Mouse (Mus musculus) thymus, postnatal 14 days (tissue): ENCODE measurements at regions not wholly inside any gene's neighbourhood (a gene's known extent, or its start where the extent isn't known, plus 50 kb on each side); places are given as distances from the start of the nearest gene placed in this dataset.

Source experiments
- DNase-seq: peaks from one replicate; pipeline ENCODE4 v3.0.0; 2021

DNA sequence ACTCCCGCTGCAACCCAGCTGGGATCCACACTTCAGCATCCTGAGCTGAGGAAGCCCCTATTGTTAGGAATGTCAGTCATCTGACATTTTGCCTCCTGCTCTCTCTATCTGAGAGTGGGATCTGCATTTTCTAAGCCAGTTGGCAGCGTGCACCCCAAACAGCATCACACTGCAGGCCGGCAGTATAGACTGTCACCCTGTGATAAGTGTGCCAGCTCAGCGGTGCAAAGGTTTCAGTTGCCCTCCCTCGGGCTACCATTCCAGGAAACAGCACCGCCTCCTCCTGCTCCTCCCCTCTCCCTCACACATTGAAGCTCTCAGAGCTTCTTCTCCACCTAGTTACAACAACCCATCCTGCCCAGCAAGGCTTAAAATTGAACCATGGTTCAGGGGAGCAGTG lies 194.5 kb downstream of the Lmo4 start:
- DNase-seq = peak; percentile 6

DNA sequence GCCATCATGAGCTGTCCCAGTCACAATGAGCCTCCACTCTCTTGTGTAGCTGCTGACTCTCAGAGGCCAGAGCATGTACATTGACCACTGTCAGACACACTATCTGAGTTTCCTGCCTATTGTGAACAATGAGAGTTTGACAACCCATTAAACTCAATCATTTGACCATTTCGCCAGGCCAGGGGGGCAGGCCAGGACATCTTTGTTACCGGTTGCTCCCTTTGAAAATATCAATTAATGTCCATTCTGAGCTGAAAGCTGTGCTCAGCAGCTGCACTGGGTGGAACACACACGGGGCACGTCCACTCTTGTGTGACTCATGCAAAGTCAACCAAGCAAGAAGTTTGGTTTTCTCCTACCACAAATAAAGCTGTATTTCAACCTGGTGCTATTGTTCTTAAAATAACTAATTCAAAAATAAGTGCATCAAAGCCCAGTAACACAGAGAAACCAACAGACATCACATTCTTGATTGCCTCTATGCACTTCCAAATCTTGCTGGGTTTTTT lies 197.9 kb downstream of the Lmo4 start:
- no peak for DNase-seq

DNA sequence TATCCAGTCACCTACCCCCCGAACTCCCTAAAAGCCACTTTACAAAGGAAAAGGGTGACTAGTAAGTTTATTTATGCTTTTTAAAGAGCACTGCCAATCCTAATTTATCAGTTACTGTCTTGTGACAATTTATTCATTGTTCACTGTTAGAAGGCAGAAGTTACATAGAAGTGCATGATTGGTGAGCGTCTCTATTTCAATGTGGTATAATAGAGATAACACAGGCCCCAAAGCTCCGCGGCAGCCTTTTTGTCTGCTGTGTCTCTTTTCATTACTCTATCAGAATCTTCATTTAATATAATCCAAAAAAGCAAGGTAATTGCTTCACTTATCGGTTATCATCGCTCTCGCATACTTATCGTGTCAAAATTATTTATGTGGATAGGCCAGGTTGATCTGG lies 207.1 kb downstream of the Lmo4 start:
- no peak for DNase-seq

DNA sequence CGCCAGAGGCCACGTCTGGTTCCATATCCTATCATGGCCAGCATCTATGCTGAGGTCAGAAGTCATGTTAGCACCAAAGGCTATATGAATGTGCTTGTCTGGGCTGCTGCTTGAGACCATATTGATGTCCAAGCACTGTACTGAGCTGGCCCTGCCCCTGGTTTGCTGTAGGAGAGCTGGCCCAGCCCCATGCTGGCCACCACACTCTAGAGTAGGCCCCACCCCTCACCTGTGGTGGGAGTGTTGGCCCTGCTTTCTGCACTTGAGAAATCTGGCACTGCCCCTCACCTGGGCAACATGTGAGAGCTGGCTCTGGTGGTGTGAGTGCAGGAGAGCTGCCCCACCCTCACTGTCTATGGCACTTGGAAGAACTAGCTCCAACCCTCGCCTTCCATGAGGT lies 210.0 kb downstream of the Lmo4 start:
- no peak for DNase-seq

DNA sequence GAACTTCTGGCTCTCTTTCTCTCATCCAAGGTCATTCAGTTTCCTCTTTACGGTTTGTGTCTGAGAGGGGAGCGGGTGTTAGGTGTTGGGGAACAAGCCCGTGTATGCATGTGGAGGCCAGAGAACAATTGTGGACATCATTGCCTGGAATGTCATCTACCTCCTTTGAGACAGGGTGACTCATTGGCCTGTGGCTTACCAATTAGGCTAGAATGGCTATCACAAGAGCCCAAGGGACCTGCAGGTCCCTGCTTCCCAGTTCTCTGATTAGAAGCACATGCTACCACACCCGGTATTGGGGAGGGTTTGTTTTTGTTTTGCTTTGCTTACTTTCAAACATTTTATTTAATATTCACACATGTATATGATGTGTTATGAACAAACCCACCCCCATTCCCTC lies 216.0 kb downstream of the Lmo4 start:
- no peak for DNase-seq

DNA sequence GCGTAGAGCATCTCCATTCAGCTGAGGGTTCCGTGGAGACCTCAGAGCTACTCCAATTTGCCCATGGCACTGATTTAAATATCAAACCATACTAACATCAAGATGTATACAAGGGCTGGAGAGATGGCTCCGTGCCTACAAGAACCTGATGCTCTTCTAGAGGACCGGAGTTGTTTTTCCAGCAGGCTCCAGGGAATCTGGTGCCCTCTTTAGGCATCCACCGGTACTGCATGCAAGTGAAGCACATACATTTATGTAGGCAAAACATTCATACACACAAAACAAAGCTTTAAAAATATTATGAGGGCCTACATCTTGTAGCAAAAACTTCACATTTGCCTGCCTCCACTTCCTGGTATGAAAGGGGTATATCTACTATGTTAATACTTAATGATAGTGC lies 217.0 kb downstream of the Lmo4 start:
- DNase-seq = peak; percentile 12

DNA sequence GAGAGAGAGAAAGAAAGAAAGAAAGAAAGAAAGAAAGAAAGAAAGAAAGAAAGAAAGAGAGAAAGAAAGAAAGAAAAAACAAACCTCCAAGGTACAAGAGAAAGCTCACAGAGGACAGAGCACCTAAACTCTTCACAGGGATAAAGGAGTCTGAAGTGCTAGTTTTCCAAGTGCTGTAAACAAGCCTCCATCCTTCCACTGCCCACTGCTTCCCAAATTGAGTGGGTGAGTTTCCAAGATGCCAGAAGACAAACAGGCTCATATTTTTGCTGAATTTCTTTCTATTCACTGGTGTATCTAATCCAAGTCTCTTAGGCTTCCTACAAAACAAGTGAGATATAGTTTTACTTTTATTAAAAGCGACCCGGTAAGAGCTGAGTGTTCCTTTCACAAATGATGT lies 218.2 kb downstream of the Lmo4 start:
- DNase-seq = no peak

DNA sequence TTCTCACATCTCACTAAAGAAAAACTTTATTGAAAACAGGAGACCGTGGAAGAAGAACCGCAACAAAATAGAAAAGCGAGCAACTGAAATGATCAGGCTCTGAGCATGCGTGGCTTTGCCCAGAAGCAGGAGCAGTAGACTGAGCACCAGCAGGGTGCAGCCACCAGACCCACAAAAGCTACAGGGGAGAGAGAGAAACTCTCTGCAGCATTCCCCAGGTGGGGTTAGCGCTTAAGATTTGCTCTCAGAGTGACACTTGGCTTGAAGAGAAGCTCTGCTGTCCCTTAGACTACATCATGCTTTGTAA lies 218.9 kb downstream of the Lmo4 start:
- no peak for DNase-seq

DNA sequence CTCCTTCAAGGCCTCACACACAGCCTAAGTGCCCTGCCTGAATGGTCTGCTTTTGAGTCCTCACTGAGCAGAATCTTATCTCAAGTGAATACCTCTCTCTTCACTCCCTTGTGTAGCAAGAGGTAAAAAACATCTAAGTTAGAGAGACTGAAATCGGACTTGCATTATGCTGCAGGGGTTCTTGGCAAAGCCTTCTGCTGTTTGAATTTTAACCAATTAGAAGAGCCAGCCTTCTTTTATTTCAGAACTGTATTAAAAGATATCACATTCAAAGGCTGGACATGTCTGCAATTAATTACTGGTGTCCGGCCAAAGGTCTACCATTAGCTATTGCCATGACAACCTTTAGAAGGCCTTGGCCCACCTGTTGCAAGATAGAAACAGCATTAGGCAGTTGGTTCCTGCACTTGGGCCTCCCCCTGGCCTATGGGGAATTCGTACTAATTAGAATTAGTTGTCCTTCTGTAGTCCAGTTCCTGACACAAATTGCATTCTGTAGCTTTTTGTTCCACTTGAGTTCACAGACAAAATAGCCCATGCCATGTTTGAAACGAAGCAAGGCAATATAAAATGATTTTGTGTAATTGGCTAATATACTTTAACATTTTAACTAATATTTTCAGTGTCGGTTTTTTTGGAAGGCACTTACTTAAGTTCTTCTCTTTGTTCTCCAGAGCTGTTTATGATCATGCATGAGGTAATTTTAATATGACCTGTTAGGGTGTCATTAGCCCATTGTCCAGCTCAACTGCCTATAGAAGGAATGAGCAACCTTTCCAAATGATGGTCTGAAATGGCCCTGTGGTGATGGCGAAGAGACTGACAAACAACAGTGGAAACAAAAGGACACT lies 219.4 kb downstream of the Lmo4 start:
- no peak for DNase-seq

DNA sequence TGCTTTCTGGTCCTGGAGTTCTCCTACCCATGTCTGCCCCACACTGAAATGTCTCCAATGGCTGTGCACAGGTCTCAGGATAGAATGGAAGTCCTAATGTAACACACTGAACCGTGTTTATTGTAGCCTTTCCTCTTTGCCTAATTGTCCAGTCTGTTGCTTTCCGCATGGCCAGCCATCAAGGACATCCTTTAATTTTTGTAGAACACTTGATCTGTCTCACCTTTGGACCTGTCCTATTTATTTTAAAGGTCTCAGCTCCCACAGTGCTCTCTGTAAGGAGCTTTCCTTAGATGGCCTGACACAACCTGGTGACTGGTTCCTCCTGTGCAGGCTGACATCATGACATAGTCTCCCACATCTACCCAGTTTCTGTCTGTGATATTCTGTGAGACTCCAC lies 226.3 kb downstream of the Lmo4 start:
- DNase-seq = no peak

DNA sequence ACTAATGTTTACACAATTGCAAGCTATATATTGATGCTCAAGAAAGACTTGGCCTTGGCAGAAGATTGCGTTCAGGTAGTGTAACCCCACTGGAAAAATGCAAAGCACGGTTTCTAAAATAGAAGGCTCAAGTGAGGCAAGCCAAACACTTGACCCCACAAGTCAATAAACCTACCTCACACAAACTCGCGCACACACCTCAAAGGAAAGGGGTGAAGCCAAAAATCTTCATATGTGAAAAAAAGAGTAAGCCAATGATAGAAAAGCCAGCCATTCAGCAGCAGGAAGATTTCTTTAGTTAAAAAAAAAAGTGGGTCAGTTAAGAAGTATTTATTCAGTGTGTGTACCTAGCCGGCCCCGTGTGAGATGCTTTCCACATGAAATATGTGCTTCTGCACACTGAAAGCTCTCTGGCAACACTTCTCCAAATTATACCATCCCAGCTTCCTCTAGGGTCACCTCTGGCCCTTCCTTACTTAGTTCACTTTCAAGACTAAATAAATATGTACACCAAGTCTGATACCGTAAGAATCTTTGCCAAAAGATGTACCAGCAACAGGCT lies 227.1 kb downstream of the Lmo4 start:
- no peak for DNase-seq

DNA sequence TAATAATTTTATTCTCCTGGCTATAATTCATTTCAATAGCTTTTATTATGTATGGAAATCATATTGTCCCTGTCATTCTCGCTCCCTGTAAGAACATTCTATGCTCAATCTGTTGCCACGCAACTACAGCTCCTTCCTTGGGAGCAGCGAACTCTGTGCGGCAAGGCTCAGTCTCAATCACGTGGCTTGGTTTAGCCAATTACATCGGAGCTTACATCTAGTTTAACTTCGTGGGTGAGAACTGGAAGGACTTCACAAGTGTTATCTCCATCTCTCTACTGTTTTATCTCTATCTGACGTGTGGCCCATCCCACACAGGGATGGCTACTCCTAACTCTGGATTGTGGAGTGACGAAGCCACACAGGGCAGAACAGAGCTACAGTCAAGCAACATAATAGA lies 231.4 kb downstream of the Lmo4 start:
- DNase-seq = no peak

DNA sequence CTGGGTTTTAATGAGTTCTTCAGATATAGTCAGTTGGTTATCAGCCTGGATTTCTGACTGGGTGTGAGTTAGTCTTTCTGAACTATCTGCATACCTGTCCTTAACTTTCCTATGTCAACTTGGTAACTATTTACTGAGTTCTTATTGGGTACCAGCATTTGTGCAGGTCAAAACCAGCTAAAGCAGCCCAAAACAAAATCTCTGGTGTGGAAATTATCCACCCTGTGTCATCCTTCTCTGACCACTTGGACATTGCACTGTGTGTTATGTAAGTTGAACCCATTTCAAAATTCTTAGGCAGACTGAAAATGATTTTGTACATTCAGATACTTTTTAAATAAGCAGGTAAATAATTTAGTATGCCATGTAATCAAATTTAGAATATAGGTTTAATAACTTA lies 232.7 kb downstream of the Lmo4 start:
- DNase-seq = no peak

DNA sequence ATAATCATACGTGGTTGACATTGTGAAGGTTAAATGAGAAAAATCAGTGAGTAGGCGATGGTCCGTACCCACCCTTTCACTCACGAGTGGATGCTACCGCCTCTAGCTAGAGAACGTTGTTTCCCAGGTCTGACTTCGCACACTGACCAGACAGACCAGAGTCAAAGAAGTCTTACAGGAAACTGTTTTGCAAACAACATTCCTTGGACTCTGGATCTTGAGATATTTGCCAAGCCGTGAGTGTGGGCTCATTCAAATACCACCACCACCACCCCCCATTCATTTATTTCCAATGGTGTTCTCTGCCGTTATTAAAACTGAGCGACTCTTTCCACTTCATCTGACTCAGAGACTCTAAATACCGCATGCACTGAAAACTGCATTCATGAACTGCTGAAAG lies 234.2 kb downstream of the Lmo4 start:
- DNase-seq = no peak

DNA sequence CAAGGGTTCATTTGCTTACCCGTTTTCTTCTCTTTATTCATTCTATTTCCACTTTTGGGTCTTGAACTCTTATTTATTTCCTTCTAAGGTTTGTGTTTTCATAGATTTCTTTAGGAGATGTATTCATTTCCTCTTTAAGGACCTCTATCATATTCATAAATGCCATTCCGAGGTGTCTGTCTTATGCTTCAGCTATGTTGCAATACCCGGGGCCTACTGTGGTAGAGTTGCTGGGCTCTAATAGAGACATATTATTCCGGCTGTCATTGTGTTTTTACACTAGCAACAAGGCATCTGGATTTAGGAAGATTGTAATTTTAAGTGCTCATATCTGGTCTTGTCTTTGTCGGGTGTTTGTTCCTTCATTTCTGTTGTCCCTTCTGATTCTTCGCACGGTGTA lies 249.5 kb downstream of the Lmo4 start:
- no peak for DNase-seq

DNA sequence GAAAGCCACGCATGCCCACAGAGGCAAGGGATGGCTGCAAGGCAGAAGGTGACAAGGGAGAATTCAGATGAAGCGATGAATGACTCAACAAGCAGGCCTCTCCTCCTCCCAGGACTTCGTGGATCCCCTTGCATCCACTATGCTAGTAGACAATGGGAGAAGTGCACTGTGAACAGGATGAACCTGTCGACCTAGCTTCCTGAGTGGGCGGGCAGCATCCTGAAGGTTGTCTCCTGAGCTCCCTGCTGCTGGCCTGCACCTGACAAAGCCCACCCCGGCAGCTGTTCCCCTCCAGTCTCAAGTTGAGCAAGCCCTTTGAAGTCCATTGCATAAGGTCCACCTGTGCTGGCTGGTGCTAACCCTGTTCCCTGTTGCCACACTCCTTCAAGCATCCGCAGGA lies 250.2 kb downstream of the Lmo4 start:
- peak; percentile 13 for DNase-seq

DNA sequence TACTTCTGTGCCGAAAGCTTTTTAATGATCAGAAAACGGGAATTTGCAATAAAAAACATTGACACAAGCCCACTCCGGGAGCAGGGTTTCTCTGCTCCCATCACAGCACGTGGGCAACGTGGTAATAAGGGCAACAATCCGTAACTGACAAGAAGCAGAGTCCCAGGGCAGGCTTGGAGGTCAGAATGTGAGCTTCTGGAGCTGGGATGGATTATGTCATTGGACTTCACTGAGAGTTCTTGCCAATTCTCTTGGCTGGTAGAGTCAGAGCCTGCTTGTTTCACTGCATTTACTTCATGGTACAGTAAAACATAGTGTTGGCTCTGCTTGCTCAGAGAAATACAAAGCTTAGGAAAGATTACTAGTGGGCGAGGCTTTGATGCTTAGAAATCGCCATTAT lies 252.7 kb downstream of the Lmo4 start:
- no peak for DNase-seq

DNA sequence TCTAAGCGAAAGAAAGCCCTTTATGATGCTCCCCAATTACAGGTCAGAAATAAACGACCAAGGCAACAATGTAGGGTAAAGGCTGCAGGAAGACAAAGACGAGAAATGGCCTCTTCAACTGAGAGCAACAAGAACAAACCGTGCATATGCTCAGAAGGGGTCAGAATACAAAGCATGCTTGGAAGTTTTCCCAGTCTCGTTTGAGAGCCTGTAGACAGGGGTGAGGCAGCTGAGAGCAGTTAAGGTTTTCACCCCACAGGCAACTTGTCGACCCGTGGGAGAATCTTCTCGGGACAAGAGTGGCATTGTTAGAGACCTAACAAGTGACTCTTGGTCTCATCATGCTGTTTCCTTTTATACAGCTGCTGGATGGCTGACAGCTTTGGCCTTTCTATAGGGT lies 255.4 kb downstream of the Lmo4 start:
- DNase-seq = no peak

DNA sequence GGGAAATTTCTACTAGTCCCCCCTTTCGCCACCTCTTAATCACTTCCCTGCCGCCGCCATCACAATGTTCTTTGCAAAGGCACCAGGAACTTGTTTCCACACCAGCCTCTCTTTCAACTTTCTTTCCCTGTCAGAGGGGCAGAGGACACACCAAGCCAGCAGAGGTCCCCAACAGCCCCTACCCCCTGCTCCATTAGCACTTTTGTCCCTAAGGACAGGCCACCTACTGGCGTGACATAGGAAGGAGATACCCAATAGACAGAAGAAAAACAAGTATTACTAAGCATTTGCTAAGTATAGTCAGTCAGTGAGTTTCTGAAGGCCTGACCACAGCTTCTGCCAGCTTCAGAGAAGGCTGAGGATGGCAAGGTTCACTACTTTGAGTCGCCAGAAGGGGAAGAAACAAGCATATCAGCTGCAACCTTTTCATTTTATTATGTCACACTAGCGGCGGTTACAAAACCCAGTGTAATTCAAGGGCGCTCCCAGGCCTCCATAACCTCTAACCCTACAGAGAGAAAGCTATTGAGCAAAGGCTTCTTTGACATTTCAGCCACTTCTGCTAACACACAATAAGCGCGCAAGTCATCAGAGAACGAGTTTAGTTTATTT lies 255.9 kb downstream of the Lmo4 start:
- no peak for DNase-seq

DNA sequence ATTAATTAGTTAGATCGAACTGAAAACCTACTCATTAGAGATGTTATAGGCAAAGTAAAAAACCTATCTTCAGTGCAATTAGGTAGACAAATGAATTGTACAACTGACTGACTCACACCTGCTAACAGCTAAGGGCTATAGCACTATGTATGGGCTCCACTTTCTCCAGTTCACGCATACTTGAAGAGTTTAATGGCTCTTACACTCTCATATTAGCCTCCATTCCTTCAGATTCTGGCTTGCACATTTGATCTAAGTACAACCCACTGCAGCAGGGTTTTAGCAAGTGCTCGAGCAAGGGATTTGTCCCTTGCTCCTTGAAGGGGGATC lies 257.1 kb downstream of the Lmo4 start:
- no peak for DNase-seq

DNA sequence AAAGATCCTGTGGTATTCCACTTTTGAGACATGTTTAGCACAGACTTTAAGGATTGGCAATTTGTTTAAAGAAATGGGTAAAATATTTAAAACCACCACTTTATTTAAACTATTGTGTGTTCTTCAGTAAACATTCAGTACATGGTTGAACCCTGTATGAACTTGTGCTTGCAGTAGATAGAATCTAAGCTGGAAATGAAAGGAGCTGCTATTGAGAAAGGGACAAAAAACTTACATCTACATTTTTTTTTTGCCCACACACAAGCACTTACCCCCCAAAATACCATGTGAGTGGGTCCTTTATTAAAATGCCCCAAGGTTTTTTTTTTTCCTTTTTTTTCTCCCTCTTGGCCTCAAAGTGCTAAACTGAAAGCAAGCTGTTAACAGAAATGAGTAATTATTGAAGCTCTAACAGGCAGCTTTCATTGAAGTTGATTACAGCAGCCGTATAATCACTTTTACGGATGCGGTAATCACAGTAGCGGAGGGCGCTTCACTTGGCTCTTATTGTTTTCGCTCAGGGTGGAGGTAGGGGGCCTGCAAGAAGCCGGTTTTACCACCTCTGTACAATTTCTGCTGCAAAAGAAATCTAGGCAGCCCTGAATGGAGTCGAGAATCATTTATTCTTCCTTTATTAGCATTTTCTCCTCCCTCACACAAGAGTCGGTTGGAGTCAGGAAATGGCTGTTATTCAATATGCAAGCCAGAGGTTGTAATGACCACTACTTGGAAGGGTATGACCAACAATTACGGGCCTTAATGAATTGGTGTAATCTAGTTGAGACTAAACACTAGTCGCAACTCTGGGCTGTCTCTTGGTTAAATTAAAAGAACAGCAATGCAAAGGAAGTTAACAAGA lies 257.7 kb downstream of the Lmo4 start:
- no peak for DNase-seq

DNA sequence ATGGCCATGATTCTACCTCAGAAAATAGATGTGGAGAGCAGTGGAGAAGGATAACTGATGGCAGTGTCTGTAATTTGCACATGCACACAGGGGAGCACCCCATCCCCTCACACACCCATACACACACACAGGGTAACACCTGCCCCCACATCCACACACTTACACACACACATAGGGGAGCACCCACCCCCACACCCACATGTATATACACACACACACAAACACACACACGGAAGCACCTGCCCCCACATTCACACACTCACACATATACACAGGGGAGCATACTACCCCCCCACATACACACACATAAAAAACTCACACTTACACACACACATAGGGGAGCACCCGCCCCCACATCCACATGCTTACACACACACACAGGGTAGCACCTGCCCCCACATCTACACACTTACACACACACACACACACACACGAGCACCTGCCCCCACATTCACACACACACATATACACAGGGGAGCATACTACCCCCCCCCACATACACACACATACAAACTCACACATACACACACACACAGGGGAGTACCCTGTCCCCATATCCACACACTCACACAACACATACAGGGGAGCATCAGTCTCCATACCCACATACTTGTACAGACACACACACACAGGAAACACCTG lies 265.8 kb downstream of the Lmo4 start:
- DNase-seq = no peak

DNA sequence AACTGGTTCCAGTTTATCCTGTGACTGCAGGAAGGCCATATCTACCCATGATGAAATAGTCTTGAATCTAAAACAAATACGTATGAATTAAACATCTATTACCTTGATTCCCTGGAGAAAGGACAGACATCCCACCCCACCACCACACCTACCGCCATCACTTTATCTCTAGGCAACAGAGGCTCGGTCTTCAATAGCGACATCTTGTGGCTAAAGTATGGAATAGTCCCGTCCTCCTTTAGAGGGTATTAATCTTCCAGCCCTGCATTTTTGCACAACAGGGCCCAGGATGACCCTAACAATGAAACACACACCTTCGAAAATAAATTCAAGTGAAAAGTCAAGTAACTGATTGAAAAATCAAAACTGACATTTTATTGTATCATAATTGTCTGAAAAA lies 279.7 kb downstream of the Lmo4 start:
- DNase-seq = no peak
